Mouse (Mus musculus) forebrain, embryonic 13.5 days (tissue): ENCODE results near the gene Zfyve9. TPM values are rescaled to one million over a fixed set of nuclear protein-coding genes. Genes with fewer than 3 reads are reported as not detected.
A peak's percentile ranks its signal among the peaks of the same experiment; 100 is the strongest.

ENCODE experiments used
- ATAC-seq: fragments of 200-750 bp; cut with Nextera tagmentation; 2 replicates; pipeline ENCODE4 v1.8.0; 2017
- H3K27ac ChIP-seq: fragments of 300-500 bp; sonication (generic); 2 replicates; pipeline ENCODE4 v1.5.1; 2015; ENCODE audit warnings: inconsistent platforms, mild to moderate bottlenecking, moderate library complexity
- H3K27me3 ChIP-seq: fragments of 300-500 bp; sonication (generic); 2 replicates; pipeline ENCODE4 v1.6.1; 2015; ENCODE audit warnings: mild to moderate bottlenecking, inconsistent platforms
- H3K36me3 ChIP-seq: fragments of 300-500 bp; sonication (generic); 2 replicates; pipeline ENCODE4 v1.6.1; 2015; ENCODE audit warnings: mild to moderate bottlenecking, inconsistent platforms; ENCODE audit not compliant: poor library complexity, severe bottlenecking
- H3K4me1 ChIP-seq: fragments of 300-500 bp; sonication (generic); 2 replicates; pipeline ENCODE4 v1.6.1; 2015; ENCODE audit warnings: inconsistent platforms
- H3K4me2 ChIP-seq: fragments of 300-500 bp; sonication (generic); 2 replicates; pipeline ENCODE4 v1.6.1; 2015; ENCODE audit warnings: inconsistent platforms, mild to moderate bottlenecking, moderate library complexity
- H3K4me3 ChIP-seq: fragments of 300-500 bp; sonication (generic); 2 replicates; pipeline ENCODE4 v1.5.1; 2015; ENCODE audit warnings: mild to moderate bottlenecking, inconsistent platforms
- H3K9ac ChIP-seq: fragments of 300-500 bp; sonication (generic); 2 replicates; pipeline ENCODE4 v1.6.1; 2015; ENCODE audit warnings: mild to moderate bottlenecking, inconsistent platforms
- H3K9me3 ChIP-seq: fragments of 300-500 bp; sonication (generic); replicated peaks from 2 replicates; pipeline ENCODE4 v1.6.1; 2016; ENCODE audit warnings: inconsistent platforms
- WGBS: fragments of 180-500 bp; shearing (Covaris S2); methylation state at CpG from one replicate; pipeline ENCODE4 v1.1.7; 2015; 5-methylcytosine and 5-hydroxymethylcytosine counted together
- polyA plus RNA-seq: library from polyadenylated mRNA; unstranded; fragments of >200 nt; fragmentation: Nextera tagmentation; extraction: Ambion mirVana; gene quantifications from 2 replicates; pipeline ENCODE4 v1.2.1, GENCODE M21; 2015

Zfyve9 gene
- polyA plus RNA-seq: 5.4 and 5.5 TPM in 2 replicates

DNA sequence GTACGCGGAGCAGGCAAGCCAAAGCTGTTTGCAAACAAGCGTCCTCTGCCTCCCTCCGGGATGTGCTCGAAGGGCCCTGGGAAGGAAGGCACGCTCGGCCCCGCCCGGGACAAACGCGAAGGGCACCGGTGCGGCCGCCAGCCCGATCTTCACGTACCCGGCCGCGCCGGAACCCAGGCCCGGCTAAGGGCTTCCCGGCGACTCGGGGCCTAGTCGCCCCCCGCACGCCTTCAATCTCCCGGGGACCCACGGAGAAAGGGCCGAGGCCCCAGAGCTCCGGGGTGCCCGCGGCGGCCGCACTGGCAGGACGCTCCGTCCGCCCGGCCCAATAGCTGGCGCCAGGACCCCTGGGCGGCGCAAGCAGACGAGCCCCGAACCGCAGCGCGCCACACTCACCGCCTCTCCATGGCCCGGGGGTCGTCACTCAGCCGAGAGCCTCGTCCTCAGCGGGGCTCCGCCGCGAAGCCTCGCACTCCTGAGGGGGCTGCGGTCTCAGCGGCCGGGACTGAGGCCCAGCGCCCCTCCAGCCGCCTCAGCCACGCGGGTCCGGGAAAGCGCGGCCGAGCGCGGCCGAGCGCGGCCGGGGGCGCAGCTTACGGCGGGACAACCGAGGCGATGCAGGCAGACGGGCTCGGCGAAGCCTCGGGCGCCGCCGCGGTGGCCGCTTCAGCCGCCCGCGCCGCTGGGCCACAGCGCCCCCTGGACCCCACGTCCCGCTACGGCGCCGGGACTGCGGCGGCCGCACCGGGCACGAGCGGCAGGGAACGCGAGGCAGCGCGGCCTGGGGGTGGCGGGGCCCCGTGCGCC is at the start of gene Zfyve9:
Zfyve9 (minus strand) TSS at position 742 of the 807 bp plus-strand sequence.
- peak; percentile 92 for ATAC-seq
- under 1% methylated on average over 67 of the region's 111 CpGs for WGBS

DNA sequence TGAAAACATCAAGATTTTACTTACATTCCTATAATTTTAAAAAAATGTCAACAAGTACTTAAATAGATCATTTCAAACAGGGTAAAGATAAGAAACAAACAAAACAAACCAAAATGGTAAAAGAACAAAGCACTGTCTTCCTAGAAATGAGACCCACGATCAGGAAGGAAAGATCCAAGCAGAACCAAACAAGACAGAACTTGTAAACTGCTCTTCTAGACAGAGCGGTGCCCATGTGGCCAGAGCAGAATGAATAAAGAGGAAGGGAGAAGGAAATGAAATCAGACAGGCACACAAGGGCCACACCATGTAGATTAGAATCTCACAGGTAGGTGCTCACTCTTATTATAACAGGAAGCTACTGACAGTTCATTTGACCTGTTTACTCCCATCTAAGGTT is 46.0 kb upstream of the Zfyve9 start:
- no peak overlapping the region for H3K4me2 ChIP-seq
- WGBS: 93% methylated on average over 2 of the region's 2 CpGs
- no peaks in the 10 kb centered on the region for H3K9me3 ChIP-seq
- no peak overlapping the region for H3K4me3 ChIP-seq
- H3K9ac ChIP-seq: no peak overlapping the region
- no peaks in the 10 kb centered on the region for H3K27me3 ChIP-seq
- H3K36me3 ChIP-seq: peaks cover 78% of the 10 kb centered on the region
- H3K27ac ChIP-seq: no peak overlapping the region
- no peak for ATAC-seq
- H3K4me1 ChIP-seq: peaks cover 10% of the 10 kb centered on the region

More for the DNA sequence above, at the start of gene Zfyve9:
- Histone ChIP-seq H3K9ac (peak within 1 kb of the TSS; percentile 98), H3K4me3 (peak within 1 kb of the TSS; percentile 93), H3K4me2 (peak within 1 kb of the TSS; percentile 70), H3K27me3 (no peaks in the 10 kb centered on the region), H3K9me3 (no peaks in the 10 kb centered on the region), H3K4me1 (peaks cover 10% of the 10 kb centered on the region), H3K36me3 (no peaks in the 10 kb centered on the region), H3K27ac (peak within 1 kb of the TSS; percentile 97)

- H3K36me3 ChIP-seq: peaks cover 83% of the 10 kb centered on the region
- H3K9me3 ChIP-seq: no peaks in the 10 kb centered on the region
- H3K4me2 ChIP-seq: no peak overlapping the region
- ATAC-seq: no peak
- WGBS: 94% methylated on average over 1 of the region's 1 CpGs
- H3K4me3 ChIP-seq: no peak overlapping the region
- H3K27ac ChIP-seq: no peak overlapping the region
- H3K4me1 ChIP-seq: peaks cover 5% of the 10 kb centered on the region
- H3K27me3 ChIP-seq: no peaks in the 10 kb centered on the region
- no peak overlapping the region for H3K9ac ChIP-seq
Observed at GRCm38 (mm10) chr4:108826096-108826495, 45.5 kb upstream of the Zfyve9 start.

DNA sequence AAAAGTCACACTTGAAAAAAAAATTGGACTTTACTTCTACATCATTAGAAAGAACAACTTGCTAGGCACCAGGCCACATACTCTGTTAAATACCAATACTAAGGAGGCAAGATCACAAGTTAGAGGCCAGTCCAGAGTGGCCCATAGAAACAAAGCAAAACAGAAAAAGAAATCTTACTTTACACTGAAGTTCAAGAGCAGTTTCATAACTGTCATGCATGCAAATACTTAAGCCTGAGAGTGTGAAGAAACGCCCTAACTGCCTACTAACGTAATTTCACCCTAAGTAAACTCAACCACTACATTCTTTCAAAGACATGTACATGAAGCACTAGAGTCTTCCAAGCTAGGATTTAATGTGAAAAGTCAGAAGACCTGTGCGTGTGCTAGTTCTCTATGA is 45.1 kb upstream of the Zfyve9 start:
- H3K4me2 ChIP-seq: no peak overlapping the region
- 95% methylated on average over 3 of the region's 3 CpGs for WGBS
- no peak for ATAC-seq
- H3K4me3 ChIP-seq: no peak overlapping the region
- peaks cover under 1% of the 10 kb centered on the region for H3K4me1 ChIP-seq
- H3K27ac ChIP-seq: no peak overlapping the region
- H3K9me3 ChIP-seq: no peaks in the 10 kb centered on the region
- peaks cover 87% of the 10 kb centered on the region for H3K36me3 ChIP-seq
- H3K27me3 ChIP-seq: no peaks in the 10 kb centered on the region
- H3K9ac ChIP-seq: no peak overlapping the region

- H3K4me3 ChIP-seq: no peak overlapping the region
- H3K4me2 ChIP-seq: no peak overlapping the region
- no peak overlapping the region for H3K9ac ChIP-seq
- H3K27ac ChIP-seq: no peak overlapping the region
- WGBS: 67% methylated on average over 6 of the region's 6 CpGs
- no peaks in the 10 kb centered on the region for H3K9me3 ChIP-seq
- H3K36me3 ChIP-seq: peaks cover 13% of the 10 kb centered on the region
- no peak for ATAC-seq
- H3K27me3 ChIP-seq: no peaks in the 10 kb centered on the region
- no peaks in the 10 kb centered on the region for H3K4me1 ChIP-seq
Observed at GRCm38 (mm10) chr4:108811550-108811949, 31.0 kb upstream of the Zfyve9 start.

DNA sequence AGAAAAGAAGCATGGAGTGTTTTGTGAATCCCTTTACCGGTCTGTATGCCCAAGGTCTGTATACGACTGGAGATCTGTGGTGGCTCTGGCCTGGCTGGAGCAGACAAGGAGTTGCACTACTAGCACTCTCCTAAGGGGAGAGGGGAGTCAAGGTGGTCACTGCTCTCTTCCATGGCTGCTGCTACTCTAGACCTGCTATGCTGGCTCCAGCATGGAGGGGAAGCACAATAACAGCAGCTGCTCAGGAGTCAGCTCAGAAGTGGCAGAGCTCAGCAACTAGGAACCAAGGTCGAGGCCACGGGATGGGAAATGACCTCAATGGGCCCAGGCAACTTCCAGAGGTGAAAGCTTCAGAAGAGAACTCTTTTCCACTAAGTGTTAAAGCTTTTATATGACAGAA is 30.5 kb upstream of the Zfyve9 start:
- ATAC-seq: no peak
- 61% methylated on average over 4 of the region's 4 CpGs for WGBS
- no peaks in the 10 kb centered on the region for H3K27me3 ChIP-seq
- H3K36me3 ChIP-seq: peaks cover 13% of the 10 kb centered on the region
- H3K4me2 ChIP-seq: no peak overlapping the region
- no peaks in the 10 kb centered on the region for H3K9me3 ChIP-seq
- H3K27ac ChIP-seq: no peak overlapping the region
- no peaks in the 10 kb centered on the region for H3K4me1 ChIP-seq
- no peak overlapping the region for H3K9ac ChIP-seq
- no peak overlapping the region for H3K4me3 ChIP-seq

DNA sequence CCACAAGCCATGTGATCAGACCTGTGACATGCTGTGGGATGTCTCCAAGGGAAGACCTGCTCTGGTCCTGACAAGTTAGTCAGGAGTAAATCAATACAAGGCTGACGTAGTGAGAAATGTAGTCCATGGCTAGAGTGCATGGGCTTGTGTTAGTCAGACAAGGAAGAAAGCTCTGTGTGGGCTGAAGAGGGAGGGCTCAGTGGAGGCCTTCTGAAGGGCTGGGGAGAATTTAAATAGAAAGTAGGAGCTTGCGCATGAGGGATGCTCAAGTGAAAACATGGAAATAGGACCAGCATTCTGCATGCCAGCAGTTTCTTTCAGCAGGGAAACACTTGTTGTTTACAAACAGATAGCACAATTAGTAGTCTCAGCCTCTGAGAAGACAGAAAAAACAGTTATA is 22.9 kb upstream of the Zfyve9 start:
- no peaks in the 10 kb centered on the region for H3K27me3 ChIP-seq
- no peak overlapping the region for H3K9ac ChIP-seq
- H3K4me2 ChIP-seq: no peak overlapping the region
- WGBS: 84% methylated on average over 2 of the region's 2 CpGs
- H3K4me3 ChIP-seq: no peak overlapping the region
- H3K27ac ChIP-seq: no peak overlapping the region
- no peaks in the 10 kb centered on the region for H3K4me1 ChIP-seq
- no peaks in the 10 kb centered on the region for H3K36me3 ChIP-seq
- H3K9me3 ChIP-seq: no peaks in the 10 kb centered on the region
- no peak for ATAC-seq

DNA sequence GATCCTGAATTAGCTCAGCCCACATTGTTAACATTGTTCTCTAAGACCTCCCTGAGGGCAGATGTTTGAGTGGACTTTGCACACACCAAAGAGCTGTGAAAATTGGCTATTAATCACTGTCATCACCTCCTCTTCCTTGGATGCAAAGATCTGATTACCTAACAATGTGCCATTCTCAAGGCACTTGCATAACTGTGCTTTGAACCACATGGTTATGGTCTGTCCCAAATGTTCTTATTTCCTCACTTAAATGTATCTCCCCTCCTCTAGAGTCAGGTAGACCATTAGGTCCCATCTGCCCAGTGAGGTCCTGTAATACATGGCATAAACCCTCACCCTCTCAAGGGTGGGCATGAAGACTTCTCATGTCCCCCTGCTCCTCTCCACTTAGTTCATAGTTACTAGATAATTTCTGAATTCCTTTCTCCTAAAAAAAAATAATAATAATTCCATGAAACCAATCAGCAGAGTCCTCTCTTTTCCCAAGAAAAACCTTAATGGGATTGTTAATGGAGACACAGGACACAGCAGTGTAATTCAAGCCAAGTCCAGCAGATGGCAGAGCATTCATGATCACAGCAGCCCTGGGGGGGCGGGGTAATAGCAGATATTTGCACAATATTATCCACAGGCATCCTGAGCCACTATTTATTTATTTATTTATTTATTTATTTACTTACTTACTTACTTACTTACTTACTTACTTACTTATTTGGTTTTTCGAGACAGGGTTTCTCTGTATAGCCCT is 17.7 kb upstream of the Zfyve9 start:
- whole genome bisulfite sequencing: 60% methylated on average over 2 of the region's 2 CpGs
- no peaks in the 10 kb centered on the region for H3K4me1 ChIP-seq
- H3K4me2 ChIP-seq: no peak overlapping the region
- no peaks in the 10 kb centered on the region for H3K36me3 ChIP-seq
- no peaks in the 10 kb centered on the region for H3K9me3 ChIP-seq
- no peaks in the 10 kb centered on the region for H3K27me3 ChIP-seq
- no peak overlapping the region for H3K27ac ChIP-seq
- no peak overlapping the region for H3K9ac ChIP-seq
- ATAC-seq: 0 out of 2 replicates have a peak, but pooled peaks have one; percentile 48
- no peak overlapping the region for H3K4me3 ChIP-seq

DNA sequence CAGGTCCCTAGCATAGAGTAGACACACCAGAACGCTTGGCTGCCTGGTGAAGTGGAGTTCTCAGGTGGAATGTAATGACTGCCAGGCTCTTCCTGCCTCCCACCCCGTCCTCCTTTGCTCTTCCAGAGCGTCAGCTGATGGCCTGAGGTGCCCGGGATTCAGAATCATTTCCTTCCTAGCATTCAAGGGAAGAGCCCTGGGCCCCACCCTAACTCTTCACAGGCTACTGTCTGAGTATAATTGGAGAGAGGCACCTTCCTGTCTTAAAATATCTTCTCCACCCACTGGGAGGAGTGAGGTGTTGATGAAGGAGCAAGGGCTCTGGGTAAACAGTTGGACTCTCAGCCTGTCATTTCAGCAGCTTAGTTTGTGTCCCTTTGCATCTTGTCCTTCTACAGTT is 16.1 kb upstream of the Zfyve9 start:
- whole genome bisulfite sequencing: 72% methylated on average over 4 of the region's 4 CpGs
- Histone ChIP-seq H3K9ac (no peak overlapping the region), H3K27me3 (no peaks in the 10 kb centered on the region), H3K9me3 (no peaks in the 10 kb centered on the region), H3K36me3 (no peaks in the 10 kb centered on the region), H3K4me3 (no peak overlapping the region), H3K27ac (no peak overlapping the region), H3K4me1 (no peaks in the 10 kb centered on the region), H3K4me2 (no peak overlapping the region)
- ATAC-seq: no peak

DNA sequence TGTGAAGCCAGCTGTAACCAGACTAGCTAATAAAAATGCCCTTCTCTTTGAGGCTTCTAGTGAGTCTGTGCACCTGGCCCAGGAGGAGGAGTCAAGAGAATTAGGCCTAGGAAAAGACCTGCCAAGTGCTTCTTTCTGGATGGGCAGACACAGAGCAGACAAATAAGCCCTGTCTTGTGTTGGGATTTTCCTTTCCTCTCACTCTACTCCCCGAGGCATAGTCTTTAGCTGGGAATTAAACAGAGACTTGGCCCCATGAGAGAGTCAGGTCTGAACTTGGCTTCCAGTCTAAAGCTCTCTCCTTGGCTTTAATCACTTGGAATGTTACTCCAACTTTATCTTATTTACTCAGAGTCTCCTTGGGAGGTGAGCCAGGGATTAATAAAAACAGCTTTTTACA is 13.3 kb upstream of the Zfyve9 start:
- 56% methylated on average over 1 of the region's 1 CpGs for WGBS
- no peak overlapping the region for H3K27ac ChIP-seq
- H3K27me3 ChIP-seq: no peaks in the 10 kb centered on the region
- no peak overlapping the region for H3K4me3 ChIP-seq
- H3K4me1 ChIP-seq: no peaks in the 10 kb centered on the region
- no peak for ATAC-seq
- H3K4me2 ChIP-seq: no peak overlapping the region
- H3K9me3 ChIP-seq: no peaks in the 10 kb centered on the region
- H3K9ac ChIP-seq: no peak overlapping the region
- H3K36me3 ChIP-seq: no peaks in the 10 kb centered on the region

DNA sequence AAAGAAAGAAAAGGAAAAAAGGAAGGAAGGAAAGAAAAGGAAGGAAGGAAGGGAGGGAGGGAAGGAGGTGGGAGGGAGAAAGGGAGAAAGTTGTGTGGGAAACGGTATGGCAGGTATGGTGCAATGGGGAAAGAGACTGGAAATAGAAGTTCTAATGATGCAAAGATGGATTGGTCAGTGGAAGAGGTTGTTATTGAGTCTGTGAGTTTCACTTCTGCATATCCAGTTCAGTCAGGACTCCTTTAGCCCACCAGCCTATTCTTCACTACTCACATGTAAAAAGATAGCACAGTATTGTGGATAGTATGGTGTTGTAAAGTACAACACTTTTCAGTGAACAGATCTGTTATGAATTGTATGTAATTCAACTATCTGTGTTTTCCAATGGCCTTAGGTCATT is 9.9 kb upstream of the Zfyve9 start:
- Histone ChIP-seq H3K27me3 (no peaks in the 10 kb centered on the region), H3K4me1 (no peaks in the 10 kb centered on the region), H3K9me3 (no peaks in the 10 kb centered on the region), H3K4me2 (no peak overlapping the region), H3K36me3 (no peaks in the 10 kb centered on the region), H3K9ac (no peak overlapping the region), H3K27ac (no peak overlapping the region), H3K4me3 (no peak overlapping the region)
- ATAC-seq: no peak
- WGBS: 62% methylated on average over 1 of the region's 1 CpGs

GRCm38 (mm10) chr4:108789258-108789936 is 8.8 kb upstream of the Zfyve9 start:
- 81% methylated on average over 6 of the region's 6 CpGs for WGBS
- Histone ChIP-seq H3K9me3 (no peaks in the 10 kb centered on the region), H3K36me3 (no peaks in the 10 kb centered on the region), H3K27me3 (no peaks in the 10 kb centered on the region), H3K4me2 (no peak overlapping the region), H3K9ac (no peak overlapping the region), H3K4me1 (no peaks in the 10 kb centered on the region), H3K4me3 (no peak overlapping the region), H3K27ac (no peak overlapping the region)
- no peak for ATAC-seq
